Mouse (Mus musculus) activated CD4-positive, CD25-positive, alpha-beta regulatory T cell, adult 9 weeks (primary cell): ENCODE measurements around the gene Rnft1. TPM values are rescaled to one million over a fixed set of nuclear protein-coding genes. Genes with fewer than 3 reads are reported as not detected.

Experiments used
- polyA plus RNA-seq: library from polyadenylated mRNA; unstranded; fragments of 100-300 nt; shearing (Covaris generic); gene quantifications from one replicate; pipeline ENCODE4 v1.2.1, GENCODE M21; 2017

The Rnft1 gene
- 54.4 TPM for polyA plus RNA-seq

GRCm38 (mm10) chr11:86484101-86484868, at the start of gene Rnft1:
Rnft1 (plus strand) TSS chr11:86484657.

GRCm38 (mm10) chr11:86544639-86545299, 60.3 kb downstream of the Rnft1 start, which contains the start of the genes Rps6kb1 and Tubd1:
Rps6kb1 (minus strand) TSS chr11:86544805.
Tubd1 (plus strand) TSS chr11:86544991.

Other genes starting within 250 kb of the Rnft1 start
- 22.7 TPM for gene Ints2, start 227.1 kb upstream of the Rnft1 start, polyA plus RNA-seq
- gene Med13, start 127.1 kb upstream of the Rnft1 start, polyA plus RNA-seq = 6.9 TPM
- 55.1 TPM for gene Rps6kb1, start 60.1 kb downstream of the Rnft1 start, polyA plus RNA-seq
- 7.6 TPM for gene Tubd1, start 60.3 kb downstream of the Rnft1 start, polyA plus RNA-seq
- 200 TPM for gene Vmp1, start 199.2 kb downstream of the Rnft1 start, polyA plus RNA-seq
- 14.6 TPM for gene Ptrh2, start 199.3 kb downstream of the Rnft1 start, polyA plus RNA-seq